Mouse (Mus musculus): ENCODE measurements around the gene Gm17455. TPM values are rescaled to one million over a fixed set of nuclear protein-coding genes. Genes with fewer than 3 reads are reported as not detected.

Gm17455 gene
- polyA plus RNA-seq, 1 experiment from 2014 or later = 6.9 TPM

DNA sequence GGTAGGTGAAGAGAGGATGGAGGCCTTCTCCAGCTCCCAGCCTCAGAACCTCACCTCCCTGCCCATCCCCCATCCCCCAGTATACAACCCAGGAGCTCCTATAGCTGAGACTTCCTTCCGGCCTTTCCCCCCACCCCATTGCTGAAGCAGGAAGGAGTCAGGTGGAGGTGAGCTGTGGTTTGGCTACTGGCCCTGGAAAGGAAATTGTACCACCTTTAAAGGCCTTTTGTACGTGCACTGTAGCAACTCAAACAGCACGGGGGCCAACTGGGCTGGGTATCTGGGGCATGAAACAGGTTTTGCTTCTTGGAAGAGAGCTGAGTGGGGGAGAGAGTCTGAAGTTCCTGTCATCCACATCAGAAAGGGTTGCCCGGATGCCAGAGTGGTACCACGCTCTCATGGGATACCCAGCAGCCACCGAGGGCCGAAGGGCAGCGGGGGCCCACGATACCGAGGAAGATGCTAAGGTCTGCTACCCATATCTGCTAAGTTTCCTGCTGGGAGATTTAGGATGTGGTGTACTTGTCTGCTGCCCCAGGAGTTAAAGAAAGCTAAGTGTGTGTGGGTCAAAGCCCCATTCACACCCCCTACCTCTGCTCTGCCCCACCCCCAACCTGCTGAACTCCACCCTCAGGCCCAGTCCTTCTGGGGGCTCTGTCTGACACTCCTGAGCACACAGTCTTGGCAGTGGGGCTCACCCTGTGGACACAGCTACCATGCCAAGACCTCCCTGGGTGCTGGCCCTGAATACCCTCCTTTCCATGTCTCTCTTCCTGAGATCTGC, 18.2 kb upstream of the Gm17455 start:
- no peak overlapping the region for H3K27ac ChIP-seq (ENCODE audit: low read depth, low read length)
- WGBS = 80% methylated on average over 10 of the region's 10 CpGs
- no peak overlapping the region for H3K4me2 ChIP-seq (ENCODE audit: low read length)
- H3K27me3 ChIP-seq (replicated peaks; ENCODE audit: control insufficient read depth, insufficient read depth, low read length) = no peaks in the 10 kb centered on the region
- no peaks in the 10 kb centered on the region for H3K4me1 ChIP-seq (ENCODE audit: control insufficient read depth, insufficient read depth, low read length)
- no peak overlapping the region for H3K4me3 ChIP-seq (ENCODE audit: low read depth, low read length)
- H3K9ac ChIP-seq (ENCODE audit: low read length) = no peak overlapping the region
- H3K36me3 ChIP-seq (ENCODE audit: control insufficient read depth, insufficient read depth, low read length) = no peaks in the 10 kb centered on the region
- DNase-seq (ENCODE audit: low spot score) (no peak), ATAC-seq (no peak)
- H3K9me3 ChIP-seq (replicated peaks; ENCODE audit: control insufficient read depth, low read length) = no peaks in the 10 kb centered on the region

- no peaks in the 10 kb centered on the region for H3K27me3 ChIP-seq (replicated peaks; ENCODE audit: control insufficient read depth, insufficient read depth, low read length)
- H3K27ac ChIP-seq (ENCODE audit: low read depth, low read length) = no peak overlapping the region
- no peak for DNase-seq (ENCODE audit: low spot score)
- WGBS = 78% methylated on average over 2 of the region's 2 CpGs
- H3K36me3 ChIP-seq (ENCODE audit: control insufficient read depth, insufficient read depth, low read length) = no peaks in the 10 kb centered on the region
- no peaks in the 10 kb centered on the region for H3K4me1 ChIP-seq (ENCODE audit: control insufficient read depth, insufficient read depth, low read length)
- H3K9ac ChIP-seq (ENCODE audit: low read length) = no peak overlapping the region
- H3K4me2 ChIP-seq (ENCODE audit: low read length) = no peak overlapping the region
- H3K9me3 ChIP-seq (replicated peaks; ENCODE audit: control insufficient read depth, low read length) = no peaks in the 10 kb centered on the region
- no peak overlapping the region for H3K4me3 ChIP-seq (ENCODE audit: low read depth, low read length)
- ATAC-seq = no peak
These were observed 11.2 kb upstream of the Gm17455 start for GRCm38 (mm10) chr10:60388332-60388731.

- no peak overlapping the region for H3K27ac ChIP-seq (ENCODE audit: low read depth, low read length)
- no peaks in the 10 kb centered on the region for H3K27me3 ChIP-seq (replicated peaks; ENCODE audit: control insufficient read depth, insufficient read depth, low read length)
- no peaks in the 10 kb centered on the region for H3K36me3 ChIP-seq (ENCODE audit: control insufficient read depth, insufficient read depth, low read length)
- no peak for ATAC-seq
- no peak overlapping the region for H3K9ac ChIP-seq (ENCODE audit: low read length)
- 59% methylated on average over 9 of the region's 9 CpGs for WGBS
- H3K9me3 ChIP-seq (replicated peaks; ENCODE audit: control insufficient read depth, low read length) = no peaks in the 10 kb centered on the region
- DNase-seq (ENCODE audit: low spot score) = no peak
- H3K4me2 ChIP-seq (ENCODE audit: low read length) = no peak overlapping the region
- no peaks in the 10 kb centered on the region for H3K4me1 ChIP-seq (ENCODE audit: control insufficient read depth, insufficient read depth, low read length)
- no peak overlapping the region for H3K4me3 ChIP-seq (ENCODE audit: low read depth, low read length)
These were observed 10.1 kb upstream of the Gm17455 start for GRCm38 (mm10) chr10:60389447-60389865.

DNA sequence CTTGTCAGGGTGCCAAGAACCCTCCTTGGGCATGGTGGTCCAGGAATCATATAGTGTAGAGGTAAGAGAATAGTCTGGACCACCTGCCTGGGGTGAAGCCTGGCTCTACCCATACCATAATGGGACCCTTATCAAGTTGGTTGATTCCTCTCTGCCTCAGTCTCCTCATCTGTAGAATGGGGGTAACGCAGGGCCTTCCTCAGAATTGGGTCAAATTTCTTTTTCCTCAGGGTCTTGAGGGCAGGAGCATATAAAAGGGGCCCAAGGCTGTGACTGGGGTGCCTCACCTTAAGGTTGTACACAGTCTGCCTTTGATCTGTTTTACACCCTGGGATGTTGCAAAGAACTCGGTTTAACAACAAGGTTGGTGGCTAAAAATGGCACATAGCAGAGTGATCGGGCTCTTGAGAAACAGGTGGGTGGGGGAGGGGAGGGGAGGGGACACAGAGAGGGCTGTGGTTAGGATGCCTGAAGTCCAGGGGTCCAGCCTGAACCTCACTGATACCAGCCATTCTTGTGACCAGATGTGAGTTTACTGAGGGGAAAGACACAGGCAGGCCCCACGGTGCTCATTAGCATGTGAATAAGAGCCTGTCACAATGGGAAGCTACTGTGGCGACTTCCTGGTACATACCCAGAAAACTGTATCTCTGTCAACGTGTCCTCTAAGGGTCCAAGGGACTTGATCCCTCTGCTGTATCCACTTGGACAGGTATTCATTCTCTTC, 9.2 kb upstream of the Gm17455 start:
- Histone ChIP-seq H3K9ac (ENCODE audit: low read length) (no peak overlapping the region), H3K4me3 (ENCODE audit: low read depth, low read length) (no peak overlapping the region), H3K9me3 (replicated peaks; ENCODE audit: control insufficient read depth, low read length) (no peaks in the 10 kb centered on the region), H3K4me2 (ENCODE audit: low read length) (no peak overlapping the region), H3K4me1 (ENCODE audit: control insufficient read depth, insufficient read depth, low read length) (no peaks in the 10 kb centered on the region), H3K27ac (ENCODE audit: low read depth, low read length) (no peak overlapping the region), H3K36me3 (ENCODE audit: control insufficient read depth, insufficient read depth, low read length) (no peaks in the 10 kb centered on the region), H3K27me3 (replicated peaks; ENCODE audit: control insufficient read depth, insufficient read depth, low read length) (no peaks in the 10 kb centered on the region)
- 32% methylated on average over 6 of the region's 6 CpGs for WGBS
- ATAC-seq = no peak
- peak; percentile 19 for DNase-seq (ENCODE audit: low spot score)

DNA sequence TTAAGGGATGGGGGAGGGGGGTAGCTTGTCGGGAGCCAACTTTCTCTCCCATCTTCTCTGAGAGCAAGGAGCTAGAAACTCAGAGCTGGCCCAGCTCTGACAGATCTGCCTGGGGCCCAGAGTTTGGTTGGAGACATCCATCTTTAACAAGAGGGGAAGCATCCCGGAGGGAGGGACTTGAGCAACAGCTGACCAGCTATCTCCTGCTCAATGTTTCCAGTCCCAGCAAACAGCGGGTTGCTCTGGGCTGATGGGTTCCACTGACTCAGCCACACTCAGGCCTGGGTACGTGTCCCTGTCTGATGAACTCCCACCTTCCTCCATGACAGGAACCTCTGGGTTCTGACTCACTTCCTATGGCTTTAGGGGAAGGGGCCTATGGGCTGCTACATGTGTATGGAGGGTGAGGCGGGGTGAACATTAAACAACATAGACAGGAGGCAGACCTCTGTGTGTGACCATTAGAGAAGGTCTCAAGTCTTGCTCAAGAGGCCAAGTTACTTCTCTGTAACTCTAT, 8.6 kb upstream of the Gm17455 start:
- Histone ChIP-seq H3K4me1 (ENCODE audit: control insufficient read depth, insufficient read depth, low read length) (no peaks in the 10 kb centered on the region), H3K27ac (ENCODE audit: low read depth, low read length) (no peak overlapping the region), H3K27me3 (replicated peaks; ENCODE audit: control insufficient read depth, insufficient read depth, low read length) (no peaks in the 10 kb centered on the region), H3K9ac (ENCODE audit: low read length) (no peak overlapping the region), H3K4me2 (ENCODE audit: low read length) (no peak overlapping the region), H3K9me3 (replicated peaks; ENCODE audit: control insufficient read depth, low read length) (no peaks in the 10 kb centered on the region), H3K36me3 (ENCODE audit: control insufficient read depth, insufficient read depth, low read length) (no peaks in the 10 kb centered on the region), H3K4me3 (ENCODE audit: low read depth, low read length) (no peak overlapping the region)
- no peak for DNase-seq (ENCODE audit: low spot score)
- ATAC-seq = no peak
- 64% methylated on average over 5 of the region's 5 CpGs for WGBS

DNA sequence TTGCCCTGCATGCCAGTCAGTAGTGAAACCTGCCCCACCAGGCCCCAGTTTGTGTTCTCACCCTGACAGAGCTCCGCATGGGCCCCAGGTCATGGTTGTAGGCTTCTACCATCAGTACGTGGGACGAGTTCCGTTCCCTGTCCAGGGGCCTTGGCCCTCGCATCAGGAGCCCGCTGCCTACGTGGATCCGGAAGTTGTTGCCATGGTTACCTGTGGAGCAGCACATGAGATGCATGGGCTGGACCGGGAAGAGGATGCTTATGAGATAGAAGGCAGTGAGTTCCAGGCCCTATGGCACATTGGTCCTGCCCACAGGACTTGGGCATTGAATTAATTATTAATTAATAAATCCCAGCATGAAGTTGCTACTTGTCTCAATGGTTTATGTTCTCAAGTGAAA, 7.9 kb upstream of the Gm17455 start:
- no peaks in the 10 kb centered on the region for H3K36me3 ChIP-seq (ENCODE audit: control insufficient read depth, insufficient read depth, low read length)
- no peaks in the 10 kb centered on the region for H3K4me1 ChIP-seq (ENCODE audit: control insufficient read depth, insufficient read depth, low read length)
- H3K9ac ChIP-seq (ENCODE audit: low read length) = no peak overlapping the region
- no peaks in the 10 kb centered on the region for H3K9me3 ChIP-seq (replicated peaks; ENCODE audit: control insufficient read depth, low read length)
- no peak overlapping the region for H3K4me2 ChIP-seq (ENCODE audit: low read length)
- H3K4me3 ChIP-seq (ENCODE audit: low read depth, low read length) = no peak overlapping the region
- H3K27me3 ChIP-seq (replicated peaks; ENCODE audit: control insufficient read depth, insufficient read depth, low read length) = no peaks in the 10 kb centered on the region
- no peak overlapping the region for H3K27ac ChIP-seq (ENCODE audit: low read depth, low read length)
- ATAC-seq (no peak), DNase-seq (ENCODE audit: low spot score) (no peak)
- 84% methylated on average over 9 of the region's 9 CpGs for WGBS

DNA sequence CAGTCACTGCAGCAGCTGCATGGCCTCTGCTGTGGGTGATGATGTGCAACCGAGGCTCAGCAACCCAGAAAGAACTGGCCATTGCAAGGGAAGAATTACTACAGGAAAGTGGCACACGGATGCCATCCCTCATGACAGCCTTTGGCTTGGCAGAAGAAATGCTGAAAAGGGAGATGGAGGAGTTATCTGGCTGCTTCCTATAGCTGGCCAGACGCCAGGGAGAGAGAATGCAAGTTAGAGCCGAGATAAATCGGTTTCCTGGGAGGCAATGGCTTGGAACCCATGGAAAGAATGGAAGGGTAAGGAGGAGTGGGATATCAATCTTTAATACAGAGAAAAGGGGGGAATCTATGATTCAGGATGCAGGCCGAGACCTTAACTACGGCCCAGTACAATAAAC, 4.6 kb upstream of the Gm17455 start:
- Histone ChIP-seq H3K27ac (ENCODE audit: low read depth, low read length) (no peak overlapping the region), H3K9ac (ENCODE audit: low read length) (no peak overlapping the region), H3K4me3 (ENCODE audit: low read depth, low read length) (no peak overlapping the region), H3K27me3 (replicated peaks; ENCODE audit: control insufficient read depth, insufficient read depth, low read length) (no peaks in the 10 kb centered on the region), H3K4me2 (ENCODE audit: low read length) (no peak overlapping the region), H3K36me3 (ENCODE audit: control insufficient read depth, insufficient read depth, low read length) (no peaks in the 10 kb centered on the region), H3K9me3 (replicated peaks; ENCODE audit: control insufficient read depth, low read length) (no peaks in the 10 kb centered on the region), H3K4me1 (ENCODE audit: control insufficient read depth, insufficient read depth, low read length) (no peaks in the 10 kb centered on the region)
- ATAC-seq (no peak), DNase-seq (ENCODE audit: low spot score) (peak; percentile 34)
- 64% methylated on average over 7 of the region's 7 CpGs for WGBS

DNA sequence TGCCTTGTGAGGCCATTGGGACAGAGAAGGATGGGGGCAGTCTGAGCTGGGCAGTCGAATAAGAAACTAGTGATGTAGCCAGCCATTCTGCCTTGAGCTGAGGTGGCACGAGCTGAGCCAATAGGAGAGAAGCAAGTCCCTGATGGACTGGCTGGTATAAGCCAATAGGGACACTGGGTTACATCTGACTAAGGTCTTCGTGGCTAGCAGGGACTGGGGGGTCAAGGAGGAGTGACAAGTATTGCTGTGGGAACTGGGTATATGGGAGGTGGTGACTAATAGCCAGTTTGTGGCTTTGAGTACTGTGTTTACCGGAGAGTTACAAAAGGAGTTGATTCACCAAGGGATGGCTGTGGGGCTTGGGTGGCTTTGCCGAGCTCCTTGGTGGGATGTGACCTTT, 3.9 kb upstream of the Gm17455 start:
- 74% methylated on average over 5 of the region's 5 CpGs for WGBS
- no peak for DNase-seq (ENCODE audit: low spot score)

More for the DNA sequence above, 3.9 kb upstream of the Gm17455 start:
- no peak for ATAC-seq
- H3K36me3 ChIP-seq (ENCODE audit: control insufficient read depth, insufficient read depth, low read length) = no peaks in the 10 kb centered on the region
- no peaks in the 10 kb centered on the region for H3K4me1 ChIP-seq (ENCODE audit: control insufficient read depth, insufficient read depth, low read length)
- H3K27me3 ChIP-seq (replicated peaks; ENCODE audit: control insufficient read depth, insufficient read depth, low read length) = no peaks in the 10 kb centered on the region
- H3K9ac ChIP-seq (ENCODE audit: low read length) = no peak overlapping the region
- H3K9me3 ChIP-seq (replicated peaks; ENCODE audit: control insufficient read depth, low read length) = no peaks in the 10 kb centered on the region
- no peak overlapping the region for H3K4me2 ChIP-seq (ENCODE audit: low read length)
- H3K27ac ChIP-seq (ENCODE audit: low read depth, low read length) = no peak overlapping the region
- H3K4me3 ChIP-seq (ENCODE audit: low read depth, low read length) = no peak overlapping the region
